Mouse (Mus musculus) hindbrain, embryonic 13.5 days (tissue): ENCODE data around the gene F5. TPM values are rescaled to one million over a fixed set of nuclear protein-coding genes. Genes with fewer than 3 reads are reported as not detected.

Experiments used
- ATAC-seq: fragments of 200-750 bp; cut with Nextera tagmentation; 2 replicates; pipeline ENCODE4 v1.8.0; 2017; ENCODE audit warnings: moderate TSS enrichment; ENCODE audit not compliant: low FRiP score
- H3K27ac ChIP-seq: fragments of 300-500 bp; sonication (generic); 2 replicates; pipeline ENCODE4 v1.5.1; 2015; ENCODE audit warnings: inconsistent platforms, mild to moderate bottlenecking, moderate library complexity
- H3K27me3 ChIP-seq: fragments of 300-500 bp; sonication (generic); 2 replicates; pipeline ENCODE4 v1.6.1; 2015; ENCODE audit warnings: mild to moderate bottlenecking, inconsistent platforms
- H3K36me3 ChIP-seq: fragments of 300-500 bp; sonication (generic); 2 replicates; pipeline ENCODE4 v1.6.1; 2015; ENCODE audit warnings: mild to moderate bottlenecking, inconsistent platforms
- H3K4me1 ChIP-seq: fragments of 300-500 bp; sonication (generic); replicated peaks from 2 replicates; pipeline ENCODE4 v1.6.1; 2015; ENCODE audit warnings: inconsistent platforms
- H3K4me2 ChIP-seq: fragments of 300-500 bp; sonication (generic); 2 replicates; pipeline ENCODE4 v1.6.1; 2015; ENCODE audit warnings: inconsistent platforms, mild to moderate bottlenecking, moderate library complexity
- H3K4me3 ChIP-seq: fragments of 300-500 bp; sonication (generic); 2 replicates; pipeline ENCODE4 v1.5.1; 2015; ENCODE audit warnings: mild to moderate bottlenecking, inconsistent platforms
- H3K9ac ChIP-seq: fragments of 300-500 bp; sonication (generic); 2 replicates; pipeline ENCODE4 v1.6.1; 2015; ENCODE audit warnings: mild to moderate bottlenecking, inconsistent platforms
- H3K9me3 ChIP-seq: fragments of 300-500 bp; sonication (generic); 2 replicates; pipeline ENCODE4 v1.6.1; 2016; ENCODE audit warnings: inconsistent platforms
- WGBS: fragments of 180-500 bp; shearing (Covaris S2); methylation state at CpG from one replicate; pipeline ENCODE4 v1.1.7; 2015; 5-methylcytosine and 5-hydroxymethylcytosine counted together
- polyA plus RNA-seq: library from polyadenylated mRNA; unstranded; fragments of >200 nt; fragmentation: Nextera tagmentation; extraction: Ambion mirVana; gene quantifications from 2 replicates; pipeline ENCODE4 v1.2.1, GENCODE M21; 2015

F5 gene
- polyA plus RNA-seq, 1 experiment from 2014 or later: 0.10 TPM

DNA sequence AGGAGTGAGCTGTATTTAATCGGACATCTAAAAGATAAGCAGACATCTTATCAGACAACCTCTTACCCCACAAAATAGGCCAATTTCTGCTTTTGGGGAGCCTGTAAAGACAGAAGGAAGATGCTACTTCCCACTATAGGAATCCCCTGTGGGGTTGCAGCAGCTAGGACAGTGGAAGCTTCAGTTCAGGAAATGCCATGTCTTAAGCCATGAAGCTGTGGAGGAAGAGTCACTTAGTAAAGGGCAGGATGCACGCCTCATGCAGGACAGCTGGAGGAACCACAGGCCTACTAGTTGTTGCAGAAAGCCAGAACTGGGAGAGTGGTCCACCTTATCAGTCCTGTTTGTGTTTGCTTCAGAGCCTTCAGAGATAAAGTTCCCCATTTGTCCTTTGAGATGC is 18.8 kb downstream of the F5 start:
- Histone ChIP-seq H3K27me3 (no peaks in the 10 kb centered on the region), H3K27ac (no peak overlapping the region), H3K36me3 (no peaks in the 10 kb centered on the region), H3K9ac (no peak overlapping the region), H3K9me3 (no peaks in the 10 kb centered on the region), H3K4me2 (no peak overlapping the region), H3K4me3 (no peak overlapping the region), H3K4me1 (no peaks in the 10 kb centered on the region)
- 96% methylated on average over 2 of the region's 2 CpGs for WGBS
- no peak for ATAC-seq

GRCm38 (mm10) chr1:164173145-164173544 is 21.5 kb downstream of the F5 start:
- no peak for ATAC-seq
- Histone ChIP-seq H3K36me3 (no peaks in the 10 kb centered on the region), H3K4me1 (no peaks in the 10 kb centered on the region), H3K4me2 (no peak overlapping the region), H3K9me3 (no peaks in the 10 kb centered on the region), H3K27ac (no peak overlapping the region), H3K27me3 (no peaks in the 10 kb centered on the region), H3K4me3 (no peak overlapping the region), H3K9ac (no peak overlapping the region)
- 87% methylated on average over 4 of the region's 4 CpGs for WGBS

DNA sequence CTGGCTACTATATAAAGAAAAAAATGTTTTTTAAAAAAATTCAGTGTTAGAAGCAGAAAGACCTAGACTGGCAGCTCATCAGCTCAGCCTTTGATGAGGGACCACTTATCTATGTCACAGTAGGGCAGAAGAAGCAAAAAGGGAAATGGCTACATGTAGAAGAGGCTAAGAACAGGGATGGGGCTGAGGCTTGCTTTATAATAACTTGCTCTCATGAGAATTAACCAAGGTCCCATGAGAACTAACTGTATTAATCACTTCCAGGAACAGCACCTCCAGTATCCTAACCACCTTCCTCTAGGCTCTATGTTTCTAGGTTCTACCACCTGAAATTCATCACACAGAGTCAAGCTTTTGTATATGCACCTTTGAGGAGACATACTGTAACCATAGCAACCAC is 25.2 kb downstream of the F5 start:
- ATAC-seq: no peak
- no peak overlapping the region for H3K4me2 ChIP-seq
- H3K36me3 ChIP-seq: no peaks in the 10 kb centered on the region
- no peaks in the 10 kb centered on the region for H3K4me1 ChIP-seq
- no peak overlapping the region for H3K9ac ChIP-seq
- H3K27me3 ChIP-seq: no peaks in the 10 kb centered on the region
- no peak overlapping the region for H3K4me3 ChIP-seq
- no peak overlapping the region for H3K27ac ChIP-seq
- H3K9me3 ChIP-seq: no peaks in the 10 kb centered on the region

DNA sequence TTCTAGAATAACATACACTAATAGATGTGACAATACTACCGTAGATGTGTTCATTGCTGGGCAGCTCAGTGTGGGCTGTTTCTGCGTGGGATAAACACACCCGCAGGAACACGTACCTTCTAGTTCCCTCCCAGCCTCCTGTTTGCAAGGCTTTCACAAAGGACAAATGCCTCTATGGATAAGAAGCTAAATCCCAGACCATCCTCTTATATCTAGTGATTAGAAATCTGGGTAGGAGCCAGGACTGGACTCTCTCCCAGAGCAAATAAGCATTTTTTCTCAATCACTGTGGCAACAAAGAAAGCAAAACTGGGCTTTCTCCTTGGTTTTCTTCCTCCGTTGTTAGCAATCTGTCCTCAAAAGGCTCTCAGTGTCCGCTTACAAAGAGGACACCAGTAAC is 26.8 kb downstream of the F5 start:
- H3K27me3 ChIP-seq: no peaks in the 10 kb centered on the region
- H3K4me2 ChIP-seq: no peak overlapping the region
- no peaks in the 10 kb centered on the region for H3K9me3 ChIP-seq
- H3K4me1 ChIP-seq: no peaks in the 10 kb centered on the region
- no peak overlapping the region for H3K4me3 ChIP-seq
- H3K9ac ChIP-seq: no peak overlapping the region
- 72% methylated on average over 6 of the region's 6 CpGs for WGBS
- H3K27ac ChIP-seq: no peak overlapping the region
- ATAC-seq: no peak
- H3K36me3 ChIP-seq: no peaks in the 10 kb centered on the region

DNA sequence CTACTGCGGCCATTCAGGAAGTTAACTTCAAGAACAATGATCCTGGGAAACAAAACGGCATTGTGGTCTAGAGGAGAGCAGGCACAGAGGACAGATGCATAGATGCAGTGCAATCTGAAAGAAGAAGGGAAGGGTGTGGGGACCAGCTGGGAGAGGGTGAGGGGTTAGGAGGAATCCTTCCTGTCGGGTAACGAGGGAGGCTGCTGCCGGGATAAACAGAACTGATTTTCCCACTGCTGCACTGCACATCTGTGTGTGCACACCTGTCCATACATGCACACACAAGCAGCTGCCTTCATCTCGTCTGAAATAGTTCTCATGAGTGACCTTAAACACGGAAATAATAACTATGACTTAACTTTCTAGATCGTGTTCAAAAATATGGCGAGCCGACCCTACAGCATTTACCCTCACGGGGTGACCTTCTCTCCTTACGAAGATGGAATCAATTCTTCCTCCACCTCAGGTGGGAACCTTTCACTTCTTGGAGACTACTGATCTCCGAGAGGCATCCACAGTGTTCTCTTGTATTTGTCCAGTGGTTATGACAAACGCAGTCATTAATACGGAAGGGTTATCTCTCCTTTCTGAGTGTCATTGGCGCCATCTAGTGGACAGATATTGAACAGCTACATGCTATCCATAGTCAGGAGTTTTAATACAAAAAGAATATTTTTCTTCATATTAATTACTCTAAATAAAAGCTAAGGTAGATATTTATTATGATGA is 32.7 kb downstream of the F5 start:
- Histone ChIP-seq H3K9me3 (no peaks in the 10 kb centered on the region), H3K9ac (peak overlapping the region; percentile 20; the same call in 1 of the 2 replicates), H3K27ac (no peak overlapping the region), H3K4me2 (peak overlapping the region; percentile 46), H3K36me3 (no peaks in the 10 kb centered on the region), H3K27me3 (no peaks in the 10 kb centered on the region), H3K4me1 (peaks cover 5% of the 10 kb centered on the region; the same call in 1 of the 2 replicates), H3K4me3 (peak overlapping the region; percentile 17)
- peak; percentile 93 for ATAC-seq
- 51% methylated on average over 16 of the region's 16 CpGs for WGBS

GRCm38 (mm10) chr1:164184871-164185223 is 33.2 kb downstream of the F5 start:
- no peak overlapping the region for H3K9ac ChIP-seq
- H3K27ac ChIP-seq: no peak overlapping the region
- no peaks in the 10 kb centered on the region for H3K27me3 ChIP-seq
- 59% methylated on average over 8 of the region's 8 CpGs for WGBS
- no peak overlapping the region for H3K4me3 ChIP-seq
- no peak overlapping the region for H3K4me2 ChIP-seq
- H3K36me3 ChIP-seq: no peaks in the 10 kb centered on the region
- peaks cover 5% of the 10 kb centered on the region; the same call in 1 of the 2 replicates for H3K4me1 ChIP-seq
- no peak for ATAC-seq
- H3K9me3 ChIP-seq: no peaks in the 10 kb centered on the region

DNA sequence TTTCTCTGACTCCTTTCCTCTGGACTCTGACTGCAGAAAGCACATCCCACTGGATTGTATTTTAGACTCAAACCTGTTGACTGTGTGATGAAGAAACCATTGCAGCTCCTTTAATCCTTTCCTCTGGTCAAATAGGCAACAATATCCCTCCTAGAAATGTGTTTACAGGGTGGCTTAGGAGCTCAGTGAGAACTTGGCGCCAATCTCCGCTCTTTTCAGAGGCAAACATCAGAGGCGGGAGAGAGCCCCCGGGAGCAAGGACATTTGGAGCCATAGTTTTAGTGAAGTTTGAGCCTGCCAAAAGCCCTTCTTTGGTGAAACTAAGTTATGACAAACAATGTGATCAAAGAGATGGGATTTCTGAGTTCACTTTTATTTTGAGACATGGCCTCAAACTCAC is 33.7 kb downstream of the F5 start:
- no peaks in the 10 kb centered on the region for H3K9me3 ChIP-seq
- WGBS: 69% methylated on average over 4 of the region's 4 CpGs
- no peak for ATAC-seq
- H3K27me3 ChIP-seq: no peaks in the 10 kb centered on the region
- H3K4me3 ChIP-seq: no peak overlapping the region
- no peak overlapping the region for H3K27ac ChIP-seq
- no peak overlapping the region for H3K4me2 ChIP-seq
- no peaks in the 10 kb centered on the region for H3K36me3 ChIP-seq
- H3K4me1 ChIP-seq: peaks cover 5% of the 10 kb centered on the region; the same call in 1 of the 2 replicates
- H3K9ac ChIP-seq: no peak overlapping the region

- H3K9me3 ChIP-seq: no peaks in the 10 kb centered on the region
- H3K4me3 ChIP-seq: no peak overlapping the region
- H3K36me3 ChIP-seq: no peaks in the 10 kb centered on the region
- H3K9ac ChIP-seq: no peak overlapping the region
- no peak overlapping the region for H3K27ac ChIP-seq
- no peak overlapping the region for H3K4me2 ChIP-seq
- H3K27me3 ChIP-seq: no peaks in the 10 kb centered on the region
- H3K4me1 ChIP-seq: peaks cover 5% of the 10 kb centered on the region; the same call in 1 of the 2 replicates
- ATAC-seq: no peak
- WGBS: 95% methylated on average over 1 of the region's 1 CpGs
Measured at GRCm38 (mm10) chr1:164187002-164187560, 35.4 kb downstream of the F5 start.

- WGBS: 93% methylated on average over 4 of the region's 4 CpGs
- no peaks in the 10 kb centered on the region for H3K36me3 ChIP-seq
- H3K9ac ChIP-seq: no peak overlapping the region
Measured at GRCm38 (mm10) chr1:164199551-164199950, 47.9 kb downstream of the F5 start.

DNA sequence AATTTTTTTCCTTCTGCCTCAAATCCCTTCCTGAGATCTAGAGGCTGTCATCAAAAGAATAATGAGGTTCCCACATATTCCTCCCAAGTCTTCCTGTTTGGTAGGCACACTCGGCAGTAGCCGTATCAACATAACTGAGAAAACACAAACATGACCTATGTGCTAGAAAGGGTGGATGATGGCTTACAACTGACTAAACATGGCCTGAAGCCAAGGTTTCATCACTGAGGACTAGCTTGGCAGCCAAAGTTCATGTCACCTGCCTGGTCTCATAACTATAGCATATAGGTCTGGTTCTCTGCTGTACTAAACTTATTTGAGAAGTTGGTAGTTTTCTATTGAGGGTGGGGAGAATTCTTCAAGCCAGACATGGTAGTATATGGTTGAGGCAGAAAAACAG is 56.8 kb downstream of the F5 start:
- Histone ChIP-seq H3K27ac (no peak overlapping the region), H3K4me1 (no peaks in the 10 kb centered on the region), H3K27me3 (no peaks in the 10 kb centered on the region), H3K9me3 (no peaks in the 10 kb centered on the region), H3K36me3 (no peaks in the 10 kb centered on the region), H3K4me2 (no peak overlapping the region), H3K4me3 (no peak overlapping the region), H3K9ac (no peak overlapping the region)
- WGBS: 78% methylated on average over 2 of the region's 2 CpGs
- no peak for ATAC-seq

More at GRCm38 (mm10) chr1:164199551-164199950, 47.9 kb downstream of the F5 start:
- H3K4me1 ChIP-seq: no peaks in the 10 kb centered on the region
- H3K4me2 ChIP-seq: no peak overlapping the region
- H3K4me3 ChIP-seq: no peak overlapping the region
- H3K27ac ChIP-seq: no peak overlapping the region
- no peak for ATAC-seq
- no peaks in the 10 kb centered on the region for H3K27me3 ChIP-seq
- H3K9me3 ChIP-seq: no peaks in the 10 kb centered on the region; the same call in 1 of the 2 replicates

GRCm38 (mm10) chr1:164210899-164211298 is 59.3 kb downstream of the F5 start:
- H3K9ac ChIP-seq: no peak overlapping the region
- peaks cover 3% of the 10 kb centered on the region for H3K4me1 ChIP-seq
- H3K36me3 ChIP-seq: no peaks in the 10 kb centered on the region
- no peaks in the 10 kb centered on the region for H3K9me3 ChIP-seq
- no peak overlapping the region for H3K4me2 ChIP-seq
- no peaks in the 10 kb centered on the region for H3K27me3 ChIP-seq
- H3K4me3 ChIP-seq: no peak overlapping the region
- H3K27ac ChIP-seq: no peak overlapping the region
- 88% methylated on average over 4 of the region's 4 CpGs for WGBS
- ATAC-seq: no peak

DNA sequence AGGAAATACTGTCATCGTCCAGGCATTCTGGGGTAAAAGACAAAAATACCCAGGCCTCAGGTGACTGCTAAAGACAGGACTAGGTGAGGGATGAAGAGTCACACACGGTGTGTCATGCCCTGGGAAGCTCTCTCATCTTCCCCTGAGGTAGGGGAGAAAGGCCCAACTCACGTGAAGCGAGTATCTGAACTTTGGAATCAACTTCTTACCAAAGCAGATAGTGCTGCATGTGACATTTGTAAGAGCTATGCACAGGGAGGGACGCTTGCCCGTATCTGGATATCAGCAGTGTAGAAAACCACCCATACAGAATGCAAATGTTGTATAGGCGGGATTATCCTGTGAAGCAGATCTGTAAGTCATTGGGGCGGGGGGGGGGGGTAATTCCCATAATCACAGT is 61.0 kb downstream of the F5 start:
- H3K36me3 ChIP-seq: no peaks in the 10 kb centered on the region
- H3K9me3 ChIP-seq: no peaks in the 10 kb centered on the region
- no peak overlapping the region for H3K9ac ChIP-seq
- ATAC-seq: no peak
- H3K27ac ChIP-seq: no peak overlapping the region
- H3K27me3 ChIP-seq: no peaks in the 10 kb centered on the region
- 79% methylated on average over 8 of the region's 8 CpGs for WGBS
- no peak overlapping the region for H3K4me3 ChIP-seq
- no peak overlapping the region for H3K4me2 ChIP-seq
- H3K4me1 ChIP-seq: peaks cover 8% of the 10 kb centered on the region

DNA sequence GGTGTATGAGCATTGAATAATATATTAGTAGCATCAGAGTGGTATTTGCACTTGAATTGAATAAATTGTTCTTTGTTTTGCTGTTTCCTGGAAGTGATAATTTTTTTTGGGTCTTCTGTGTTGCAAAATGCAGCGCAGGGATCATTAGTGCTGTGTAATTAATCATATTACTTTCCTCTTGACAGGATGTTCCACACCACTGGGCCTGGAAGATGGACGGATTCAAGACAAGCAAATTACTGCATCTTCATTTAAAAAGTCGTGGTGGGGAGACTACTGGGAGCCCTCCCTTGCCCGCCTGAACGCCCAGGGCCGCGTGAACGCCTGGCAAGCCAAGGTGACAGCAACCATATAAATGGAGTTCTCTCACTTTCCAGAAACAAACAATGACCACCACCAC is 62.6 kb downstream of the F5 start:
- Histone ChIP-seq H3K36me3 (no peaks in the 10 kb centered on the region), H3K9ac (no peak overlapping the region), H3K4me3 (no peak overlapping the region), H3K4me2 (no peak overlapping the region), H3K27me3 (no peaks in the 10 kb centered on the region), H3K4me1 (peaks cover 15% of the 10 kb centered on the region), H3K9me3 (no peaks in the 10 kb centered on the region), H3K27ac (no peak overlapping the region)
- WGBS: 25% methylated on average over 8 of the region's 8 CpGs
- no peak for ATAC-seq
